Mouse (Mus musculus): Measurements from ENCODE around the gene Ttyh3. TPM values are rescaled to one million over a fixed set of nuclear protein-coding genes. Genes with fewer than 3 reads are reported as not detected.

Ttyh3 gene
- total and polyA plus RNA-seq, 2 experiments from 2014 or later, result 67.9 to 163 TPM

GRCm38 (mm10) chr5:140652587-140652986, 3.8 kb upstream of the Ttyh3 start:
- Histone ChIP-seq H3K36me3 (ENCODE audit: insufficient read depth) (no peaks in the 10 kb centered on the region), H3K4me1 (ENCODE audit: insufficient read depth) (no peaks in the 10 kb centered on the region), H3K4me3 (ENCODE audit: low read depth, low read length) (no peak overlapping the region), H3K27me3 (ENCODE audit: insufficient read depth, low read length) (no peaks in the 10 kb centered on the region), H3K27ac (ENCODE audit: low read depth, low read length) (no peak overlapping the region), H3K9ac (no peak overlapping the region), H3K4me2 (ENCODE audit: low read depth) (no peak overlapping the region), H3K9me3 (ENCODE audit: low read length) (no peaks in the 10 kb centered on the region)
- ATAC-seq (no peak), DNase-seq (no peak)
- no peak for TF ChIP-seq CTCF (IDR thresholded peaks at IDR 0.05; ENCODE audit: low read depth)
- WGBS, result 55% methylated on average over 7 of the region's 7 CpGs

- Histone ChIP-seq H3K4me1 (ENCODE audit: insufficient read depth) (peaks cover 3% of the 10 kb centered on the region; the same call in 1 of the 2 replicates), H3K36me3 (ENCODE audit: insufficient read depth) (no peaks in the 10 kb centered on the region), H3K9ac (no peak overlapping the region), H3K27ac (ENCODE audit: low read depth, low read length) (no peak overlapping the region), H3K4me2 (ENCODE audit: low read depth) (no peak overlapping the region), H3K9me3 (ENCODE audit: low read length) (no peaks in the 10 kb centered on the region), H3K4me3 (ENCODE audit: low read depth, low read length) (no peak overlapping the region), H3K27me3 (ENCODE audit: insufficient read depth, low read length) (no peaks in the 10 kb centered on the region)
- ATAC-seq, result no peak
- WGBS, result 54% methylated on average over 11 of the region's 11 CpGs
- TF ChIP-seq CTCF (IDR thresholded peaks at IDR 0.05; ENCODE audit: low read depth), result no peak
- DNase-seq, result no peak
Observed at GRCm38 (mm10) chr5:140651231-140651630, 2.4 kb upstream of the Ttyh3 start.

- WGBS, result 64% methylated on average over 7 of the region's 7 CpGs
- Histone ChIP-seq H3K4me3 (ENCODE audit: low read depth, low read length) (no peak overlapping the region), H3K27ac (ENCODE audit: low read depth, low read length) (peak overlapping the region; percentile 88), H3K9ac (peak overlapping the region; percentile 69), H3K9me3 (ENCODE audit: low read length) (no peaks in the 10 kb centered on the region), H3K27me3 (ENCODE audit: insufficient read depth, low read length) (no peaks in the 10 kb centered on the region), H3K4me2 (ENCODE audit: low read depth) (peak overlapping the region; percentile 63), H3K4me1 (ENCODE audit: insufficient read depth) (peaks cover 16% of the 10 kb centered on the region), H3K36me3 (ENCODE audit: insufficient read depth) (no peaks in the 10 kb centered on the region)
- DNase-seq (no peak), ATAC-seq (no peak)
- TF ChIP-seq CTCF (IDR thresholded peaks at IDR 0.05; ENCODE audit: low read depth), result no peak
Observed at GRCm38 (mm10) chr5:140649881-140650414, 1.1 kb upstream of the Ttyh3 start.

- WGBS, result 3% methylated on average over 26 of the region's 26 CpGs
- Histone ChIP-seq H3K4me3 (ENCODE audit: low read depth, low read length) (peak overlapping the region; percentile 97), H3K9me3 (ENCODE audit: low read length) (no peaks in the 10 kb centered on the region), H3K27me3 (ENCODE audit: insufficient read depth, low read length) (no peaks in the 10 kb centered on the region), H3K4me1 (ENCODE audit: insufficient read depth) (peaks cover 17% of the 10 kb centered on the region), H3K4me2 (ENCODE audit: low read depth) (peak overlapping the region; percentile 63), H3K36me3 (ENCODE audit: insufficient read depth) (no peaks in the 10 kb centered on the region), H3K27ac (ENCODE audit: low read depth, low read length) (peak overlapping the region; percentile 96), H3K9ac (peak overlapping the region; percentile 69)
- ATAC-seq (peak; percentile 91), DNase-seq (peak; percentile 99)
- TF ChIP-seq CTCF (IDR thresholded peaks at IDR 0.05; ENCODE audit: low read depth), result no peak
Observed at GRCm38 (mm10) chr5:140649101-140649667, 353 bp upstream of the Ttyh3 start.

- DNase-seq, result peak; percentile 73
- Histone ChIP-seq H3K27me3 (ENCODE audit: insufficient read depth, low read length) (no peaks in the 10 kb centered on the region), H3K4me1 (ENCODE audit: insufficient read depth) (peaks cover 17% of the 10 kb centered on the region), H3K27ac (ENCODE audit: low read depth, low read length) (peak overlapping the region; percentile 96), H3K9me3 (ENCODE audit: low read length) (no peaks in the 10 kb centered on the region), H3K9ac (peak overlapping the region; percentile 100), H3K36me3 (ENCODE audit: insufficient read depth) (peaks cover 7% of the 10 kb centered on the region; the same call in 1 of the 2 replicates), H3K4me3 (ENCODE audit: low read depth, low read length) (peak overlapping the region; percentile 97), H3K4me2 (ENCODE audit: low read depth) (peak overlapping the region; percentile 95)
- 1% methylated on average over 13 of the region's 13 CpGs for WGBS
- no peak for TF ChIP-seq CTCF (IDR thresholded peaks at IDR 0.05; ENCODE audit: low read depth)
- peak; percentile 18 for ATAC-seq
Observed at GRCm38 (mm10) chr5:140647821-140648518, 861 bp downstream of the Ttyh3 start.

GRCm38 (mm10) chr5:140647031-140647760, 1.6 kb downstream of the Ttyh3 start:
- no peak for TF ChIP-seq CTCF (IDR thresholded peaks at IDR 0.05; ENCODE audit: low read depth)
- Histone ChIP-seq H3K36me3 (ENCODE audit: insufficient read depth) (peaks cover 10% of the 10 kb centered on the region; the same call in 1 of the 2 replicates), H3K9ac (peak overlapping the region; percentile 100), H3K4me3 (ENCODE audit: low read depth, low read length) (peak overlapping the region; percentile 97), H3K27me3 (ENCODE audit: insufficient read depth, low read length) (no peaks in the 10 kb centered on the region), H3K4me1 (ENCODE audit: insufficient read depth) (peaks cover 18% of the 10 kb centered on the region), H3K27ac (ENCODE audit: low read depth, low read length) (peak overlapping the region; percentile 96), H3K9me3 (ENCODE audit: low read length) (no peaks in the 10 kb centered on the region), H3K4me2 (ENCODE audit: low read depth) (peak overlapping the region; percentile 95)
- ATAC-seq (no peak), DNase-seq (no peak)
- WGBS, result 19% methylated on average over 13 of the region's 13 CpGs
